Mouse (Mus musculus) thymus, postnatal 25 days (tissue): ENCODE measurements around the gene Itpr1.

Experiments
- DNase-seq: peaks from one replicate; pipeline ENCODE4 v3.0.0; 2022

Gene Itpr1

GRCm38 (mm10) chr6:108448016-108448735, 235.3 kb downstream of the Itpr1 start:
- no peak for DNase-seq

GRCm38 (mm10) chr6:108448864-108449263, 236.0 kb downstream of the Itpr1 start:
- DNase-seq = no peak

- no peak for DNase-seq
These were observed 238.6 kb downstream of the Itpr1 start for GRCm38 (mm10) chr6:108451536-108451935.

GRCm38 (mm10) chr6:108453618-108454017, 240.7 kb downstream of the Itpr1 start:
- DNase-seq = no peak

- no peak for DNase-seq
These were observed 241.4 kb downstream of the Itpr1 start for GRCm38 (mm10) chr6:108454061-108454891.

GRCm38 (mm10) chr6:108454979-108455836, 242.3 kb downstream of the Itpr1 start:
- DNase-seq = no peak

- no peak for DNase-seq
These were observed 243.6 kb downstream of the Itpr1 start for GRCm38 (mm10) chr6:108456231-108457062.

- DNase-seq = no peak
These were observed 244.1 kb downstream of the Itpr1 start for GRCm38 (mm10) chr6:108457063-108457405.

- no peak for DNase-seq
These were observed 244.8 kb downstream of the Itpr1 start for GRCm38 (mm10) chr6:108457516-108458181.

- no peak for DNase-seq
These were observed 245.3 kb downstream of the Itpr1 start for GRCm38 (mm10) chr6:108458182-108458571.

- no peak for DNase-seq
These were observed 245.9 kb downstream of the Itpr1 start for GRCm38 (mm10) chr6:108458826-108459225.

- DNase-seq = no peak
These were observed 251.5 kb downstream of the Itpr1 start for GRCm38 (mm10) chr6:108464308-108464979.

GRCm38 (mm10) chr6:108465159-108465558, 252.3 kb downstream of the Itpr1 start:
- DNase-seq = no peak

GRCm38 (mm10) chr6:108466061-108466531, 253.2 kb downstream of the Itpr1 start:
- DNase-seq = peak; percentile 67

- DNase-seq = no peak
These were observed 254.7 kb downstream of the Itpr1 start for GRCm38 (mm10) chr6:108467597-108467996.

GRCm38 (mm10) chr6:108468226-108468825, 255.4 kb downstream of the Itpr1 start:
- DNase-seq = peak; percentile 49

- no peak for DNase-seq
These were observed 259.0 kb downstream of the Itpr1 start for GRCm38 (mm10) chr6:108471878-108472277.

GRCm38 (mm10) chr6:108472748-108473147, 259.9 kb downstream of the Itpr1 start:
- DNase-seq = no peak

GRCm38 (mm10) chr6:108476797-108477235, 263.9 kb downstream of the Itpr1 start:
- no peak for DNase-seq

GRCm38 (mm10) chr6:108477602-108478001, 264.7 kb downstream of the Itpr1 start:
- no peak for DNase-seq
